Mouse (Mus musculus) C2C12 (cell line): Measurements from ENCODE around the gene Morf4l1.

ENCODE experiments used
- CEBPB ChIP-seq: IDR thresholded peaks from one replicate; pipeline ENCODE4 v1.6.1; 2011; ENCODE audit warnings: low read depth, mild to moderate bottlenecking, control low read depth, moderate library complexity
- CTCF ChIP-seq: IDR thresholded peaks from one replicate; pipeline ENCODE4 v1.5.1; 2011; ENCODE audit not compliant: control insufficient read depth, insufficient read depth, insufficient read length
- MYOD1 ChIP-seq: IDR thresholded peaks from one replicate; pipeline ENCODE4 v1.6.1; 2011; ENCODE audit warnings: low read depth; ENCODE audit not compliant: control insufficient read depth, insufficient read length
- USF1 ChIP-seq: IDR thresholded peaks from one replicate; pipeline ENCODE4 v1.6.1; 2011; ENCODE audit warnings: low read depth, mild to moderate bottlenecking, control low read depth, moderate library complexity

GRCm38 (mm10) chr9:90145788-90146187 is 31.2 kb upstream of the Morf4l1 start:
- TF ChIP-seq CTCF: no peak
- TF ChIP-seq CEBPB: no peak
- TF ChIP-seq USF1: no peak
- no peak for TF ChIP-seq MYOD1
